Mouse (Mus musculus): ENCODE data around the gene Cpeb2. TPM values are rescaled to one million over a fixed set of nuclear protein-coding genes. Genes with fewer than 3 reads are reported as not detected.

Cpeb2 gene
- total RNA-seq (2015; ENCODE audit: low replicate concordance) (3.3 and 12.1 TPM in 2 replicates), total RNA-seq (2017; ENCODE audit: low replicate concordance) (1.8 and 2.0 TPM in 2 replicates)

DNA sequence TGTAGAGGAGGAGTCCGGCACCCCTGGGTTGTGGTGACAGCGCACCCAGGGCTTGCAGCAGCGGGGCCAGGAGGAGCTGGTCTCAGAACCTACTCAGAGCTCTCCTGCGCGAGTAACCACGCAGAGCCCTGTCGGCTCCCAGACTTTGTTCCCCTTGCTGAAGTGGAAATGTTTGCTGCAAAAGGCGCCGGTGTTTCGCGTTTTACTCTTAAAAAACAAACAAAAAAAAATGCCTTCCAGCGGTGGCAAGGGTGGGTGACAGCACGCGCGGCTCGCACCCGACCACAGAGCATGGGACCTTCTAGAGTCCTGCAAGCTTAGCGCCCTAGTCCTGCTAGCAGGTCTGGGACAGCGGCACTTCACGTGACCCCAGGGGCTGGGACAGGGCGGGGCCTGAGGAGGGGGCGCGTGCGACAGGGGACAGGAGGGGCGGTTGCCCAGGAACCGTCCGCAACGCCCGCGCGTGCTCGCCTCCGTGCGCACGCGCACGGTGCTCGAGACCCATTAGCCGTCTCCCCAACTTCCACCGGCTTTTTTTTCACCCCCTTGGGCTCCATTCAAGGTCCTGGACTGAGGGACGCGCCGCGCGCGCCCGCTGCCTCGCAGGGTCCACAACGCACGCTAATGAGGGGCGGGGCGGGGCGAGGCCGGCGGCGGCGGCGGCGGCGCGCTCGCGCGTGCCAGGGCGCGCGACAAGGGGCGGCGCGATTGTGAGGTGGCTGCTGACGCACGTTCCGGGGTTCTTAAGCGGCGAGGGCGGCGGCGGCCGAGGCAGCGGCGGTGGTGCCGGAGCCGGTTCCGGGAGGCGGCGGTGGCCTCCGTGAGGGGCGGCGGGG is at the start of gene Cpeb2:
Cpeb2 (plus strand) TSS at position 691 of the 836 bp plus-strand sequence.
- no peak for ATAC-seq (replicated peaks; ENCODE audit: low FRiP score, poor library complexity, severe bottlenecking)

DNA sequence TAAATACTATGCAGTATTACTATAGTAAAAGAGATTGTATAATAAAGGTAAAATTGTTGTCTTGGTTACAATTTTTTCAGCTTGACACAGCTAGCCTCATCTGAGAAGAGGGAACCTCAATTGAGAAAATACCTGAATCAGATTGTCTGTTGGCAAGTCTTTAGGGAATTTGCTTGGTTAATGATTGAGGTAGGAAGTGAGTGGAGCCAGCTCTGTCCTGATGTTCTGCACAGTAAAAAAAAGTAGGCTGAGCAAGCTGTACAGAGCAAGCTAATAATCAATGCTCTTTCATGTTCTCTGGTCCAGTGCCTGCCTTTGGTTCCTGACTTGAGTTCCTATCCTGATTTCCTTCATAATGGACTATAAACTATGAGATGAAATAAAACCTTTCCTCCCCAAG is 49.4 kb upstream of the Cpeb2 start:
- ATAC-seq (replicated peaks; ENCODE audit: low FRiP score, poor library complexity, severe bottlenecking): no peak

DNA sequence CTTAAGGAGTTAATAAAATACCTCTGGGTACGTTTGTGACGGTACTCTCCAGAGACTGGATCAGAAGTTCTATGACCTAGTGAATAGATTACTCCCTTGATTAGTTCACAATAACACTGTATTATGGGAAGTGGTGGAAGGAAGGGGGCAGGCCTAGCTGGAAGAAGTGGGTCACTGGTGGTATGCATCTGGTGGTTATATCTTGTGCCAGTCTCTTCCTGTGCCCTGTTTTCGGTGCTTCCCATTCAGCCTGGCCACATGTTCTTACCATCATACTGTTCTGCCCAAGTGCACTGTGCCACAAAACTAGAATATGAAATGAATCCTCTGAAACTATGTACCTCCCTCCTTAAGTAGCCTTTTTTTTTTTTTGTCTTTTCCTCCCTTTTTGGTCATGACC is 48.1 kb upstream of the Cpeb2 start:
- no peak for ATAC-seq (replicated peaks; ENCODE audit: low FRiP score, poor library complexity, severe bottlenecking)

DNA sequence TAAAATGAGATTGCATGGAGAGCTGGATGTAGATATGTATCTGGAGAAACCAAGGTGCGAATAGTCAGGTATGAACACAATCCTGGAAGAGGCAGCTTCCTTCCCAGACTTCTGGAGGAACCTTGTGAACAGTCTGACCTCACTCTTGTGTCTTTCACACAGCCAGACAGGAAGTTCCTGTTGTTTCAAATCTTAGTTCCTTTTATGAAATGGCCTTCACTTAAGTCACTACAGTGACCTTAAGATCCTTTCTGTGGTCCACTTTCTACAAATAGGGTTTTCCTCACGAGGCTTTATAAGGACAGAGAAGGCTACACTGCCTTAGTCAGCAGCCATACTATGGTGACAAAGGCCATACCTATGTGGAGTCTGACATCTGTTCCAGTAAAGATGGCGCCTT is 47.5 kb upstream of the Cpeb2 start:
- ATAC-seq (replicated peaks; ENCODE audit: low FRiP score, poor library complexity, severe bottlenecking): no peak

DNA sequence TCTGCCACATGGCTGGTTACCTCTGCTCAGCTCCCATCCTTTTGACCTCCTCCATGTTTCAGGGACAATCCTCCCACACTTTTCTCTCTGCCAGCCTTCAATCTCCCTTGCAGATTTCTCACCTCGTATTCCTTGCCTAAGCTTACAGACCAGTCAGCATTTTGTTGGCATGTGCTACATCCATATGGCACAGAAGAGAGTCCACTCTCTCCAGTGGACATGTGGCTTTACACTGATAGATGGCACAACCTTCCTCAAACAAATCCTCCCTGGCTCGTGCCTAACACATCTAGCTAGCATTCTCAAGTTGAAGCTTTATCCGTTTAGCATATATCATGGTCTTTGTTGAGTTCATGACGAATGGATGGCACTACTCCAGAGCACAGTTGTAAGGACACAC is 32.3 kb upstream of the Cpeb2 start:
- no peak for ATAC-seq (replicated peaks; ENCODE audit: low FRiP score, poor library complexity, severe bottlenecking)

DNA sequence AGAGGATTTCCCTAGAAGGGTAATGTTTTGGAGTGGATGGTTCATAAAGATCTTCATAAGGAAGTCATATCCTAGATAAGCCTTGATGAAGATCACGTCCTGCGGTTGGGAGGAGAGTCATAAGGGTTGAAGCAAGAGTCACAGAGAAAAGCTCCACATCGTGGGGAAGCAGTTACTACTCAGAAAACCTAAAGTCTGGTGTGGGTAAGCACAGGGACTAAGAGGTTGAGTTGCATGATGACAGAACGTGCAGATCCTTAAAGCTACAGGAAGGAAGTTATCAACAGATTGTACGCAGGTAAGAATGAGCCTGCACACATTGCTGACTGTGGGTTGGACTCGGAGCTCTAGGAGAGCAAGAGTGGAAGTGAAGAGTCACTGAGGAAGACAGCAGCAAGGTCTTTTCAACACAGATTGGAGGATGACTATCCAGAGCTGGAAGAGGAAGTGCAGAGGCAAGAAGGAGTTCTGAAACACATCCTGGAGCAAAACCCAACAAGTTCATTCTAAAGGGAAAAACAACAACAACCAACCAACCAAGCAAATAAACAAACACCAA is 26.4 kb upstream of the Cpeb2 start:
- ATAC-seq (replicated peaks; ENCODE audit: low FRiP score, poor library complexity, severe bottlenecking): no peak

DNA sequence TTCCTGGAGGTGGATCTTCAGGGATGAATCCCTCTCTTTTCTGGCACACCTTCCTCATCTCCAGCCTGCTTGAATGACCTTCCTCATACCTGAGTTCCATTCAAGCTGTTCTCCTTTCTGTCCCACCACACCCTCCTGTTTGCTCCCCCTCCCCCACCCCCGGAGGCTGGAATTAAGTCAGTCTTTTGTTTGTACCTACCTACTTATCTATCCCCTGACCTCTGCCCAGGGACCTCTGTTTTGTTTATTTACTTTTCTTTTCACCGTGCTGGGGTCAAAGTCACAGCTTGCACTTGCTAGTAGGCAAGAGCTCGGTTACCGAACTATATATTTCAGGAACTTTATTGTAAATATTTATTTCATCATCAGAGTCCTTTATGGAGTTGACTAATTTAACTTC is 15.5 kb upstream of the Cpeb2 start:
- no peak for ATAC-seq (replicated peaks; ENCODE audit: low FRiP score, poor library complexity, severe bottlenecking)

DNA sequence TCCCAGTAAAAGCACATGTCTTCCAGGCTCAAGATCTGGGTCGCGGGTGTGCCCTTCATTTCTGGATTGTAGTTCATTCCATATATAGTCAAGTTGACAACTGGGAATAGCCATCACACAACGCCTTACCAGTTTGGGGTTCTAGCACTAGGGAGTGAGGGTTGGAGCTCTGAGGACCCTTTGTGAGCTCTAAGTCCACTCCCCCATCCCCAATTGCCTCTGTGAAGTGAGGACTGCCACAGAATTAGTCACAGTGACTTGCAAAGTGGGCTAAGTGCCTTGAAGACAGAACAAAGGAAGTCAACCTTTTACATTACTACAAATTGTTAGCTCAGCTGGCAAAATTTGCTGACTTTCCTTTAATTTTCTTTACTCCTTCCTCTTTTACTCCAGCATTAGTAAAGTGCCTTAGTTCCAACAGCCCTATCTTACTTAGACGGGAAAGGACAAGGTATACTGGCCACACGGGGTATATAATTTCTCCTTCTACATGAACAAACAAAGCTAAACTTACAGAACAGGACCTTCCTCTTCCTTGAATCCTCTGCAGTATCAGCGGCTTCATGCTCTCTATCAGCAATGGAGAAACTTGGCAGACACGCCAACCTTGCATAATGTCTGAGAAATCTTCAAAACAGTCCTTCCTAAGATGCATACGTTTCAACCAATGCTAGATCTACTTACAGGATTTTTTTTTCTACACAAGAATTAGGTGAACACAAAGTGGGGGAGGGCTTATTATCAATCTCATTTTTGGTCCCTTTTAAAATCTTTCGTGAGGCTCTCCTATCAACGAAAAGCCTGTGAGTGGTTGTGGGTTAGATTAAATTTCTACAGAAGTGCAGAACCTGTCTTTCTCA is 14.8 kb upstream of the Cpeb2 start:
- ATAC-seq (replicated peaks; ENCODE audit: low FRiP score, poor library complexity, severe bottlenecking): no peak

DNA sequence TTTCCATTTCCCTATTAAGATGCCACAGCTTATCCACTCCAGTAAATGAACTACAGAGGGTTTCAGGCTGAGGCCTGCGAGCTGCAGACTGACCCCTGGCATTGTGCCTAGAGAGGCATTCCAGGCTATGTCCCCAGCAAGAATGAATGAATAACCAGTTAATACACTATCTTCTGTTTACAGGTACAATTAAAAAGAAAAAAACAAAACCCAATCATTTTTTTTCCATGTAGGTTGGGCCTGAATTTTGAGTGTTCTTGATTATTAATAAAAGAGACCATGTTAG is 14.2 kb upstream of the Cpeb2 start:
- ATAC-seq (replicated peaks; ENCODE audit: low FRiP score, poor library complexity, severe bottlenecking): no peak

DNA sequence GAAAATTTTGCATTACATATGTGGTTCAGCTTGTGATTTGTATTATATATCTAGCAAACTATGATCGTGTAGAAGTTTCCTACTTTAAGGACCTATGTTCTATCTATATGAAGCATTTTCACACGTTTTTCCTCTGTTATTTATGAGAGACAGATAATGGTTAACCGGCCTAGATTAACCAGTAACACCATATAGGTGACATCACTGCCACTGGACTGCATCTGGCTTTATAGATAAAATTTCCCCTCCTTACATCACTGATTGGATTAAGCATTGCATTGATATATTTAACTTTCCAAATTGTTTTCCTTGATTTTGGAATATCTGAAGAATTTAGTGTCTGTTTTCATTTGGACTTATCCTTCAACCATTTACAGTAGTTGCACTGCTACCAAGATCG is 9.6 kb upstream of the Cpeb2 start:
- ATAC-seq (replicated peaks; ENCODE audit: low FRiP score, poor library complexity, severe bottlenecking): no peak

DNA sequence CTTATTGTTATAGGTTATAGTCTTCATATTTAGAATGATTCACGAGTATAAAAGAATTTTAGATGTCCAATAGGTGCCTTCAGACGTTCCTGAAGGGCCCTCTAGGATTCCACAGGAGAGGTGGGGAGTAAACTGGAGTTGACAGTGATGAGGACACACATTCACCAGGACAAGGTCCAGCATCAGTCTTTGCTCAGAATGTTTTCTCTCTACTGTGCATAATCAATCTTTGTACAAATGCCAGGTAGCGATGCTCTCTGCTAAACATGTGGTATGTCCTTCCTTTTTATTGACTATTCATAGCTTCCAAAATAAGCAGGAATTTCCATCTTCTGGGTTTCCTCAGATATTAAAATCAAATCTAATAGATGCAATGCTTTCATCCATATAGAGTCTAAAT is 8.7 kb upstream of the Cpeb2 start:
- no peak for ATAC-seq (replicated peaks; ENCODE audit: low FRiP score, poor library complexity, severe bottlenecking)

DNA sequence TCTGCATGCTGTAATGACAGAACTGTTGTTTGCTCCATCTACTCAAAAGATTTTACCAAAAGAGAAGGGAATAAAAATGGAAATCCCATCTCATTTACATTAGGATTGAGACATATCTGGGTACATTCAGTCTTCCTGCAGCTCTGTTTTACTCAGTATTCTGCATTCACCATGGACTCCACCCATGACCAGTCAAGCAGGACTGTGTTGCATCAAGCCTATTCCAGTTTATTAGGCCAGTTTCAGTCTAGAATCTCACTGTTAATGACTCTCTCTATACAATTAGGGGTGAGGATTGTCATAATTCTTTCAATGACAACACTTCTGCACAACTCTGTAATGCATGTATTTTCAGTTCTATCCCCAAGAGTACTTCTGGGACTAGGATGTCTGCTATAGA is 6.8 kb upstream of the Cpeb2 start:
- no peak for ATAC-seq (replicated peaks; ENCODE audit: low FRiP score, poor library complexity, severe bottlenecking)

DNA sequence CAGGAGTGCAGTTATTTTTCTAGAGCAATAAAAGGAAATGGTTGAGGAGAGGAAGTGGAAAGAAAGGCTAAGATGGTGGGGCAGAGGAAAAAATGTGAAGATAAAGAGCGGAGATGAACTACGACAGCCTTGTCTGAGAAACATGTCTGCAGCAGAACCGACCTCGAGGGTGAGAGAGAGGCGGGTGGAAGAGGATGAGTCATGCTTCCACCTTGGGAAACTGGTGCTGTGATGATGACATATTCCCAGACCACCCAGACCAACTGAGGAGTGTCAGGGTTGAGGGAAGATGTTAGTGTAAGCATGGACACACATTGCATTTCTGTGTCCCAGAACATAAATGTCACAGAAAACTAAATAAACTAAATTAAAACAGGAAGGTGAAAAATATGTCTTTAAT is 5.4 kb upstream of the Cpeb2 start:
- ATAC-seq (replicated peaks; ENCODE audit: low FRiP score, poor library complexity, severe bottlenecking): no peak

DNA sequence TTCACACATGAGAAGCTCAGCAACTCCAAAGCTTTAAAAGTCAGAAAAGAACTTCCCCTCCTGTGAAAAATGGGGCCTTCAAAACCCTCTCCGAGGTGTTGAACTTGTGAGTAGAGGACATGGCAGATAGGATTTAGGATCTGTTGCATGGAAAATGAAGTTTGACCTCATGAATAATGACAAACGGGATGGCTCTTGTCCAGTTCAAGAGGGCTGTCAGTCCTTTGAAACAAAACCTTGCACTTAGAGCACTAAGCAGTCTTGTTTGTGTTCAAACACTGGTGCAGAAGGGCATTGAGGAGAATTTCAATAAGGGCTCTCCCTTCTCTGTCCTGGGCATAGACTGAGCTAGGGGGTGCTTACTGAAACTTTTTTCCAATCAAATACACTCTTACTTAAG is 1.9 kb upstream of the Cpeb2 start:
- ATAC-seq (replicated peaks; ENCODE audit: low FRiP score, poor library complexity, severe bottlenecking): no peak

DNA sequence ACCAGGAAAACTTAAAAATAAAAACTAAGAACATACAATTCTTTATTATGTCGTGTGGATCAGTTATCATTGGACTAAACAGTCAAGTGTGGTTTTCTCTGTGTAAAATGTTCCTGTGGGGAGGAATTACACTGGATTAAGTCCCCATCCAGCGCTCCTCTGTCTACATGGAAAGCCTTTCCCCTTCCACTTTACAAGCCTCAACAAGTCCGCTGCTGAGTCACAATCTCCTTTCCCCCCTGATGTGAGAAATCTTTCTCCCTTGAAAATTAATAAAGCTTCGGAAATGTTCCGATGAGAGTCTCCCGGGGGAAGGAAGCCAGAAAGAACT is 856 bp upstream of the Cpeb2 start:
- no peak for ATAC-seq (replicated peaks; ENCODE audit: low FRiP score, poor library complexity, severe bottlenecking)

DNA sequence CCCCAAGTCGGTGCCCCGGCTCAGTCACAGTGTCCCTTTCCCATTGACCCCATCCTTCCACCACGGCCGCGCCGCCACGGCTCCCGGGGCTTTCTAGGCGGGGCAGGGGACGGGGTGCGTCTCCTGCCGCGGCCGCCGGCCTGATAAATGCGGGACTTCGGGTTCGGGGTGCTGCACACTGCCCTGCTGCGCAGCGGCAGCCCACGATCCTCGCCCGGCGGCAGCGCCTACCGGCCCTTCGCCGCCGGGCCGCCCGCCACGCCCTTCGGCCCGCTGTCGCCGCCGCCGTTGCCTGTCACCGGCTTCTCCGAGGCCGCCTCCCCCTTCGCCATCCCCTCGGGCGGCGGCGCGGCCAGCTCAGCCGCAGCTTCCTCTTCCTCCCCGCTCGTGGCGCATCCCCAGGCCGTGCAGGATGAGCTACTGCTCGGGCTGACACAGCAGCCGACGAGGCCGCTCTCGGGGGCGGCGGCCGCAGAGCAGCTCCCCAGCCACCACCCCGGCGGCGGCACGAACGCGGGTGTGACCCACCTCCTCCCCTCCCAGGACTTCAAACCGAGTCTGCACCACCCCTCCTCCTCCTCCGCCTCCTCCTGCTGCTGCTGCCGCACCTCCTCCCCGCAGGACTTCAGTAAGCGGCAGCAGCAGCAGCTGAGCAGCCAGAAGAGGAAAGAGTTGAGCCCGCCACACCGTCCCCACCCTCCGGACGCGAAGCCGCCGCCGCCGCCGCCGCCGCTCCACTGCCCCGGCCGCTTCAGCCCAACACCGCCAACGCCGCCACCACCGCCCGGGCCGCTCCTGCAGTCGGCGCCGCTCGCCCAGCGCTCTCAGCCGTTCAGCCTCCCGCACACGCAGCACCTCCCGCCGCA is 579 bp downstream of the Cpeb2 start:
- 0 out of 2 replicates have a peak, but pooled peaks have one; percentile 49 for ATAC-seq (replicated peaks; ENCODE audit: low FRiP score, poor library complexity, severe bottlenecking)

DNA sequence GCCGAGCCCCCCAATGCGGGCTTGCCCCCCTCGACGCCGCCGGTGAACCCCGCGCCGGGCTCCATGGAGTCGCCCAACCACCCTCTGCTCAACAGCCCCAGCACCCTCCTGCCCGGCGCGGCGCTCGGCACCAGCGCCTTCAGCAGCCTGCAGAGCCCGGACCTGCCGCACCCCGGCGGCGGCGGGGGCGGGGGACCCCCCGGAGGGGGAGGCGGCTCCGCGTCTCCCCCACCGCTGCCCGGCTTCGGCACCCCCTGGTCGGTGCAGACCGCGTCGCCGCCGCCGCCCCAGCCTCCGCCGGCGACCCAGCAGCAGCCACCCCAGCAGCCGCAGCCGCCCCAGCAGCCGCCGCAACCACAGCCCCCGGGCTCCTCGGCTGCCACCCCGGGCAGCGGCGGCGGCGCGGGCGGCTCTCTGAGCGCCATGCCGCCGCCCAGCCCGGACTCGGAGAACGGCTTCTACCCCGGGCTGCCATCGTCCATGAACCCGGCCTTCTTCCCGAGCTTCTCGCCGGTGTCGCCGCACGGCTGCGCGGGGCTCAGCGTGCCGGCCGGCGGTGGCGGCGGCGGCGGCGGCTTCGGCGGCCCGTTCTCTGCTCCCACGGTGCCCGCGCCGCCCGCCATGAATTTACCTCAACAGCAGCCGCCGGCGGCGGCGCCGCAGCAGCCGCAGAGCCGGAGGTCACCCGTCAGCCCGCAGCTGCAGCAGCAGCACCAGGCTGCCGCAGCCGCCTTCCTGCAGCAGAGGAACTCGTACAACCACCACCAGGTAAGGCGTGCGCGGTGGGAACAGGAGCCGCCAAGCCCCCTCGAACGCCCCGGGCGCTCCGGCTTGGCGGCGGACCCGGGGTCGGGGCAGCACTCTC is 1.6 kb downstream of the Cpeb2 start:
- no peak for ATAC-seq (replicated peaks; ENCODE audit: low FRiP score, poor library complexity, severe bottlenecking)

DNA sequence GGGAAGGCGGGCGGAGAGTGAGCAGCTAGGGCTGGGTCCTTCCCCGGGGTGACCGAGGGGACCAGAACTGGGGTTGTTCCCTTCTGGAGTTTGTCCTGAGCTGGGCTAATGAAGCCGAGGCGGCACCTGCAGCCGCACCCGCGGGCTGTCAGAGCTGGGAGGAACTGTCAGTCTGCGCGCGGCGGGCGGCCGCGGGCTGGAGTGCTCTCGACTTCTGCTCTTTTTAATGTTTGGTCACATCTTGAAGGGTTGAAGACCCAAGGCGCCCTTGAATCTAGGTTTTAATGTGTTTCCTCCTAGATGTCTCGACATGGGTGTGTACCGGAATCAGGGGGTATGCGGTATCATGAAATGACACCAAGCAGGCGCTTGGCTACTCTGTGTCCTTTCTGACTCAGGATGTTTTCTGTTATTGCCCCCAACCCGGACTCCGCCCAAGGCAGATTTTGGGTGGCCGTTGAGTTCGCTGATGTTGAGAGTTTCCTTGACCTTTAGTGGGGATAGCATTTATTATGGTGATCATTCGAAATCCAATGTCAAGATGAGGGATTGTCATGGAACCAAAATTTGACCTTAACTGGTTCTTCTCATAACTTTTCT is 2.3 kb downstream of the Cpeb2 start:
- no peak for ATAC-seq (replicated peaks; ENCODE audit: low FRiP score, poor library complexity, severe bottlenecking)

DNA sequence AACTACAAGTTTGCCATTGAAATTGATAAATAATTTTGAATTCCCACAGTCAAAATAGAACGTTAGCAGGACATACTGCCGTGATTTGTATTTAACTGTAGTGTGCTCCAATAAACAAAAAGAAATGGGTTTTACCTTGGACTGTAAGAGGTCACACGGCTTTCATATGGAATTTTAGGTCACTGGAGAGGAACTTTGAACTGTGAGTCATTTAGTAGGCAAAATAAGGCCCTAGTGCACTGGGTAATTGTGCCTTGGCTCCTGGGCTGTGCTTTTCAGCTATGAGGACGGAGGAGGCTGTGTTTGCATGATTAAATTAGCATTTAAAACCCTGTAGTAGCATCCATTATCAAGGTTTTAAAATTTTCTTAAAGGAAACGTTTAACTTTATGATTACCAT is 3.0 kb downstream of the Cpeb2 start:
- ATAC-seq (replicated peaks; ENCODE audit: low FRiP score, poor library complexity, severe bottlenecking): no peak

Data from erythroblast, adult 5-6 weeks (primary cell).